Mouse (Mus musculus) limb, embryonic 13.5 days (tissue): ENCODE results near the gene Maml3. TPM values are rescaled to one million over a fixed set of nuclear protein-coding genes. Genes with fewer than 3 reads are reported as not detected.

Experiments
- ATAC-seq: fragments of 200-750 bp; cut with Nextera tagmentation; 2 replicates; pipeline ENCODE4 v1.8.0; 2017; ENCODE audit warnings: low read depth, moderate number of reproducible peaks, moderate TSS enrichment; ENCODE audit not compliant: low FRiP score
- H3K27ac ChIP-seq: fragments of 300-500 bp; sonication (generic); 2 replicates; pipeline ENCODE4 v1.5.1; 2015; ENCODE audit warnings: inconsistent platforms, mild to moderate bottlenecking, moderate library complexity
- H3K27me3 ChIP-seq: fragments of 300-500 bp; sonication (generic); 2 replicates; pipeline ENCODE4 v1.6.1; 2015; ENCODE audit warnings: mild to moderate bottlenecking, inconsistent platforms
- H3K36me3 ChIP-seq: fragments of 300-500 bp; sonication (generic); 2 replicates; pipeline ENCODE4 v1.6.1; 2015; ENCODE audit warnings: inconsistent platforms, mild to moderate bottlenecking, moderate library complexity
- H3K4me1 ChIP-seq: fragments of 300-500 bp; sonication (generic); 2 replicates; pipeline ENCODE4 v1.6.1; 2015; ENCODE audit warnings: inconsistent platforms
- H3K4me2 ChIP-seq: fragments of 300-500 bp; sonication (generic); replicated peaks from 2 replicates; pipeline ENCODE4 v1.6.1; 2015; ENCODE audit warnings: inconsistent platforms, mild to moderate bottlenecking, moderate library complexity
- H3K4me3 ChIP-seq: fragments of 300-500 bp; sonication (generic); 2 replicates; pipeline ENCODE4 v1.5.1; 2015; ENCODE audit warnings: moderate library complexity, mild to moderate bottlenecking, inconsistent platforms
- H3K9ac ChIP-seq: fragments of 300-500 bp; sonication (generic); 2 replicates; pipeline ENCODE4 v1.6.1; 2015; ENCODE audit warnings: mild to moderate bottlenecking, inconsistent platforms
- H3K9me3 ChIP-seq: fragments of 300-500 bp; sonication (generic); 2 replicates; pipeline ENCODE4 v1.6.1; 2016; ENCODE audit warnings: inconsistent platforms
- WGBS: fragments of 180-500 bp; shearing (Covaris S2); methylation state at CpG from one replicate; pipeline ENCODE4 v1.1.7; 2015; 5-methylcytosine and 5-hydroxymethylcytosine counted together
- polyA plus RNA-seq: library from polyadenylated mRNA; unstranded; fragments of >200 nt; fragmentation: Nextera tagmentation; extraction: Ambion mirVana; gene quantifications from 2 replicates; pipeline ENCODE4 v1.2.1, GENCODE M21; 2015

Maml3 gene
- polyA plus RNA-seq, 1 experiment from 2014 or later = 5.1 TPM

GRCm38 (mm10) chr3:51817919-51818318 lies 287.0 kb downstream of the Maml3 start:
- Histone ChIP-seq H3K4me1 (no peaks in the 10 kb centered on the region; the same call in 1 of the 2 replicates), H3K27me3 (no peaks in the 10 kb centered on the region), H3K36me3 (no peaks in the 10 kb centered on the region), H3K9ac (no peak overlapping the region), H3K27ac (no peak overlapping the region), H3K4me3 (no peak overlapping the region), H3K9me3 (no peaks in the 10 kb centered on the region), H3K4me2 (no peak overlapping the region)
- no peak for ATAC-seq
- 86% methylated on average over 15 of the region's 15 CpGs for WGBS

GRCm38 (mm10) chr3:51817329-51817728 lies 287.5 kb downstream of the Maml3 start:
- Histone ChIP-seq H3K9me3 (no peaks in the 10 kb centered on the region), H3K4me2 (no peak overlapping the region), H3K36me3 (no peaks in the 10 kb centered on the region), H3K27me3 (no peaks in the 10 kb centered on the region), H3K4me1 (no peaks in the 10 kb centered on the region; the same call in 1 of the 2 replicates), H3K27ac (no peak overlapping the region), H3K9ac (no peak overlapping the region), H3K4me3 (no peak overlapping the region)
- ATAC-seq = no peak
- WGBS = 89% methylated on average over 6 of the region's 6 CpGs

GRCm38 (mm10) chr3:51816517-51817285 lies 288.2 kb downstream of the Maml3 start:
- no peak for ATAC-seq
- WGBS = 82% methylated on average over 7 of the region's 7 CpGs
- Histone ChIP-seq H3K4me1 (no peaks in the 10 kb centered on the region), H3K27ac (no peak overlapping the region), H3K36me3 (no peaks in the 10 kb centered on the region), H3K4me3 (no peak overlapping the region), H3K9me3 (no peaks in the 10 kb centered on the region), H3K4me2 (no peak overlapping the region), H3K27me3 (no peaks in the 10 kb centered on the region), H3K9ac (no peak overlapping the region)

GRCm38 (mm10) chr3:51814073-51814472 lies 290.8 kb downstream of the Maml3 start:
- Histone ChIP-seq H3K27ac (no peak overlapping the region), H3K4me1 (no peaks in the 10 kb centered on the region; the same call in 1 of the 2 replicates), H3K4me3 (no peak overlapping the region), H3K9me3 (no peaks in the 10 kb centered on the region), H3K36me3 (no peaks in the 10 kb centered on the region), H3K27me3 (no peaks in the 10 kb centered on the region), H3K4me2 (no peak overlapping the region), H3K9ac (no peak overlapping the region)
- WGBS = 87% methylated on average over 4 of the region's 4 CpGs
- ATAC-seq = no peak

- Histone ChIP-seq H3K4me1 (no peaks in the 10 kb centered on the region; the same call in 1 of the 2 replicates), H3K36me3 (no peaks in the 10 kb centered on the region), H3K27me3 (no peaks in the 10 kb centered on the region), H3K9ac (no peak overlapping the region), H3K4me3 (no peak overlapping the region), H3K4me2 (no peak overlapping the region), H3K9me3 (no peaks in the 10 kb centered on the region), H3K27ac (no peak overlapping the region)
- 93% methylated on average over 5 of the region's 5 CpGs for WGBS
- no peak for ATAC-seq
Observed at GRCm38 (mm10) chr3:51813186-51813585, 291.7 kb downstream of the Maml3 start.

- Histone ChIP-seq H3K9me3 (no peaks in the 10 kb centered on the region), H3K36me3 (no peaks in the 10 kb centered on the region), H3K9ac (no peak overlapping the region), H3K4me3 (no peak overlapping the region), H3K4me1 (peaks cover 6% of the 10 kb centered on the region), H3K4me2 (no peak overlapping the region), H3K27ac (no peak overlapping the region), H3K27me3 (no peaks in the 10 kb centered on the region)
- 70% methylated on average over 7 of the region's 7 CpGs for WGBS
- no peak for ATAC-seq
Observed at GRCm38 (mm10) chr3:51810731-51811130, 294.1 kb downstream of the Maml3 start.

GRCm38 (mm10) chr3:51809822-51810221 lies 295.1 kb downstream of the Maml3 start:
- Histone ChIP-seq H3K27ac (no peak overlapping the region), H3K4me1 (peaks cover 16% of the 10 kb centered on the region), H3K9ac (no peak overlapping the region), H3K27me3 (no peaks in the 10 kb centered on the region), H3K36me3 (no peaks in the 10 kb centered on the region), H3K9me3 (no peaks in the 10 kb centered on the region), H3K4me2 (no peak overlapping the region), H3K4me3 (no peak overlapping the region)
- WGBS = 44% methylated on average over 7 of the region's 7 CpGs
- ATAC-seq = no peak

- WGBS = 84% methylated on average over 16 of the region's 16 CpGs
- no peak overlapping the region for H3K9ac ChIP-seq
- no peaks in the 10 kb centered on the region for H3K36me3 ChIP-seq
- no peak for ATAC-seq
- H3K4me1 ChIP-seq = peaks cover 32% of the 10 kb centered on the region
- no peaks in the 10 kb centered on the region for H3K9me3 ChIP-seq
- no peak overlapping the region for H3K4me3 ChIP-seq
- no peak overlapping the region for H3K4me2 ChIP-seq
- H3K27ac ChIP-seq = no peak overlapping the region
- H3K27me3 ChIP-seq = no peaks in the 10 kb centered on the region
Observed at GRCm38 (mm10) chr3:51807981-51808870, 296.6 kb downstream of the Maml3 start.

- H3K9me3 ChIP-seq = no peaks in the 10 kb centered on the region
- no peak for ATAC-seq
- no peaks in the 10 kb centered on the region for H3K36me3 ChIP-seq
- H3K4me1 ChIP-seq = peaks cover 43% of the 10 kb centered on the region
- H3K4me3 ChIP-seq = no peak overlapping the region
- no peak overlapping the region for H3K4me2 ChIP-seq
- H3K9ac ChIP-seq = no peak overlapping the region
- no peak overlapping the region for H3K27ac ChIP-seq
- no peaks in the 10 kb centered on the region for H3K27me3 ChIP-seq
- 28% methylated on average over 13 of the region's 13 CpGs for whole genome bisulfite sequencing
Observed at GRCm38 (mm10) chr3:51805488-51806318, 299.2 kb downstream of the Maml3 start.

GRCm38 (mm10) chr3:51803903-51804302 lies 301.0 kb downstream of the Maml3 start:
- no peak overlapping the region for H3K9ac ChIP-seq
- H3K27ac ChIP-seq = no peak overlapping the region
- no peaks in the 10 kb centered on the region for H3K36me3 ChIP-seq
- peaks cover 43% of the 10 kb centered on the region for H3K4me1 ChIP-seq
- no peak overlapping the region for H3K4me3 ChIP-seq
- 28% methylated on average over 6 of the region's 6 CpGs for WGBS
- 0 out of 2 replicates have a peak, but pooled peaks have one; percentile 51 for ATAC-seq
- H3K27me3 ChIP-seq = no peaks in the 10 kb centered on the region
- no peak overlapping the region; the same call in 1 of the 2 replicates for H3K4me2 ChIP-seq
- no peaks in the 10 kb centered on the region for H3K9me3 ChIP-seq

- Histone ChIP-seq H3K27ac (no peak overlapping the region), H3K9ac (no peak overlapping the region), H3K36me3 (no peaks in the 10 kb centered on the region), H3K9me3 (no peaks in the 10 kb centered on the region), H3K4me3 (no peak overlapping the region), H3K4me2 (no peak overlapping the region), H3K4me1 (peaks cover 41% of the 10 kb centered on the region), H3K27me3 (no peaks in the 10 kb centered on the region)
- WGBS = 87% methylated on average over 9 of the region's 9 CpGs
- no peak for ATAC-seq
Observed at GRCm38 (mm10) chr3:51799650-51800049, 305.2 kb downstream of the Maml3 start.
